Mouse (Mus musculus) lung, embryonic 14.5 days (tissue): Measurements from ENCODE around the gene Trp53rka. TPM values are rescaled to one million over a fixed set of nuclear protein-coding genes. Genes with fewer than 3 reads are reported as not detected.

Source experiments
- ATAC-seq: fragments of 200-750 bp; cut with Nextera tagmentation; 2 replicates; pipeline ENCODE4 v1.8.0; 2017; ENCODE audit warnings: mild to moderate bottlenecking, moderate TSS enrichment, moderate library complexity; ENCODE audit not compliant: insufficient read depth
- DNase-seq: peaks from one replicate; pipeline ENCODE4 v3.0.0-alpha.2; 2015
- H3K27ac ChIP-seq: fragments of 300-500 bp; sonication (generic); 2 replicates; pipeline ENCODE4 v1.5.1; 2014; ENCODE audit warnings: low read depth, mild to moderate bottlenecking, moderate library complexity
- H3K27me3 ChIP-seq: fragments of 300-500 bp; sonication (generic); 2 replicates; pipeline ENCODE4 v1.6.1; 2014; ENCODE audit warnings: low read length, control low read depth; ENCODE audit not compliant: insufficient read depth
- H3K36me3 ChIP-seq: fragments of 300-500 bp; sonication (generic); 2 replicates; pipeline ENCODE4 v1.6.1; 2014; ENCODE audit warnings: control low read depth; ENCODE audit not compliant: insufficient read depth
- H3K4me1 ChIP-seq: fragments of 300-500 bp; sonication (generic); 2 replicates; pipeline ENCODE4 v1.6.1; 2014; ENCODE audit warnings: antibody characterized with exemption, control low read depth; ENCODE audit not compliant: insufficient read depth
- H3K4me2 ChIP-seq: fragments of 300-500 bp; sonication (generic); 2 replicates; pipeline ENCODE4 v1.6.1; 2014; ENCODE audit warnings: mild to moderate bottlenecking
- H3K4me3 ChIP-seq: fragments of 300-500 bp; sonication (generic); 2 replicates; pipeline ENCODE4 v1.5.1; 2014; ENCODE audit warnings: low read depth, low read length
- H3K9ac ChIP-seq: fragments of 300-500 bp; sonication (generic); 2 replicates; pipeline ENCODE4 v1.6.1; 2014
- H3K9me3 ChIP-seq: fragments of 300-500 bp; sonication (generic); 2 replicates; pipeline ENCODE4 v1.6.1; 2016; ENCODE audit warnings: low read depth, low read length, control low read depth
- CTCF ChIP-seq: IDR thresholded peaks from 2 replicates; pipeline ENCODE4 v1.5.1; 2016; ENCODE audit warnings: antibody characterized with exemption, low read depth
- WGBS: fragments of 180-500 bp; shearing (Covaris S2); extraction: QIAGEN DNeasy Blood & Tissue Kit; methylation state at CpG from one replicate; pipeline ENCODE4 v1.1.7; 2014; 5-methylcytosine and 5-hydroxymethylcytosine counted together
- polyA plus RNA-seq: library from polyadenylated mRNA; unstranded; fragments of >200 nt; fragmentation: Nextera tagmentation; extraction: Ambion mirVana; gene quantifications from 2 replicates; pipeline ENCODE4 v1.2.1, GENCODE M21; 2014

The Trp53rka gene
- polyA plus RNA-seq, 1 experiment from 2014 or later, result 45.1 TPM

DNA sequence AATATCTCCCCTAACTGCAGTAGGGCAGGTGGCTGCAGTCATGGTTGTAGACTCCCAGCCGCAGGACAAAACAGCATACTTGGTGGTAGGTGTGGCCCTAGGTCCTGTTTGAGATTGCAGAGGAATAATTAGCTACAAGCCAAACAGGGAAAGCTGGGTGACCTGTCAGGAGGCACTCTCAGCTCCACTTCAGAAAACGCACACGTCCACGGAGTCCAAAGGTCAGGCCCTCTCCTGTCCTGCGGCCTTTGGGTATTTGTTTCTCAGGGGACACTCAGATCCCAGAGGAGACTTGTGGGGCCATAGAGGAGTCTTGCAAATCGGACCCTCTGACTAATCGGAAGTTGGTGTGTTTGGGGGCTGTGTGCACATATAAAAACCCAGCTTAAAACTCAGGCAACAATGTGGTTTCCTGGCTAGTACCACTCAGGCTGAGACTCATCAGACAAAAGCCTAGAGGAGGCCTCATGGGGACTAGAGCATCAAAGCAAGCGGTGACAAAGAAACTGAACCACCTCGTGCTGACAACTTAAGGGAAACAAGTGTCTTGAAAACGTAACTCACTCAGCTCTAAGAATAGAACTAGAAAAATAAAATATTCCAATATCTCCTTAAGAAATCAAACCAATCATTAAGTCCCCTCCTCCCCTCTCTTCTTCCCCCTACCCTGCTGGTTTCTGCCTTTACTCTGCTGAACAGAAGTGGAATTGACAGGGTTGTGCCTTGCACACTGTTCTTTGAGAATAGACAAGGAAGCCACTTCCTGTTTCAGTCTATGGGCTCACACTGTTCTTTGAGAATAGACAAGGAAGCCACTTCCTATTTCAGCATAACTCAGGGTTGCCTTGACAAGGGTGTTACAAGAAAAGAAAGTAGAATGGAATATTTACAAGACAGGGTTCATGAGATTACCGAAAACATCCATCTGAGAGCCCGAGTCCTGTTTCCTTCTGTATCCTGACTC, 40.1 kb downstream of the Trp53rka start:
- H3K36me3 ChIP-seq, result no peaks in the 10 kb centered on the region
- WGBS, result 65% methylated on average over 12 of the region's 12 CpGs
- TF ChIP-seq CTCF, result no peak
- no peak overlapping the region for H3K4me2 ChIP-seq
- no peaks in the 10 kb centered on the region for H3K27me3 ChIP-seq
- H3K9me3 ChIP-seq, result no peaks in the 10 kb centered on the region
- H3K4me3 ChIP-seq, result no peak overlapping the region
- no peak overlapping the region for H3K9ac ChIP-seq
- H3K27ac ChIP-seq, result no peak overlapping the region
- H3K4me1 ChIP-seq, result no peaks in the 10 kb centered on the region
- DNase-seq (no peak), ATAC-seq (no peak)

DNA sequence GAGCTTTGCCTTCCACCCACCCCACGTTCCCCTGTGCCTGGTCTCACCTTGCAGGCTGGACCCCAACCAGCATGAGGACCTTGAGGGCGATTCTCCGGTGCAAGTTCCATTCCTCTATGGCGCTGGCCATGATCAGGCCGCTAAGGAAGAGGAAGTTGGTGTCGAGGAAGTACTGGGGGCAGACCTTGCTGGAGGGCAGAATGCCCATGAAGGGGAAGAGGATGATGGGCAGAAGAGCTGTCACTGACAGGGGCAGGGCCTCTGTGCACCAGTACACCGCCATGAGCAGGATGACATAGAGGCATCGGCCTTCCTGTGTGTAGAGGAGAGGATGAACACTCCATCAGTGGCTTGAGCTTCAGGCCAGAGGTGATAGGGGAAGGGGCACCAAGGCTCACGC, 44.6 kb downstream of the Trp53rka start:
- no peak for TF ChIP-seq CTCF
- Histone ChIP-seq H3K4me1 (no peaks in the 10 kb centered on the region), H3K4me2 (no peak overlapping the region), H3K27me3 (no peaks in the 10 kb centered on the region), H3K4me3 (no peak overlapping the region), H3K9me3 (no peaks in the 10 kb centered on the region), H3K36me3 (no peaks in the 10 kb centered on the region), H3K27ac (no peak overlapping the region), H3K9ac (no peak overlapping the region)
- WGBS, result 80% methylated on average over 9 of the region's 9 CpGs
- ATAC-seq (no peak), DNase-seq (no peak)

DNA sequence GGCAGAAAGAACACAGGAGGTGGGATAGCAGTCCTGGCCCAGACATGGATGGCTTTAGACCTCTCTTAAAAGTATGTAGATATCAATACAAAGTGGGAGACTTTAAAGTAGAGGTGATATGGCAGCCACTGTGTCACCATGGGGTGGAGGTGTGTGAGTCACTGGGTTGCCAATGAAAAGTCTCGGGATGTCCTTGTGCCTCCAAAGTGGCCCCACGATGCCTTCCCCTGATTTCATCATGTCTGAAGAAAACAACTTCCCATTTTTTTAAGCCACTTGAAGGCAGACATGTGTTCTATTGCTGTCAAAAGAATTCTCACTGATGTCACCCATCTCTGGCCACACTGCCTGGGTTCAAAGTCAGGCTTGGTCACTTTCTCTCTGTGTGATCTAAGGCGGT, 48.3 kb downstream of the Trp53rka start:
- TF ChIP-seq CTCF, result no peak
- ATAC-seq, result no peak
- no peaks in the 10 kb centered on the region for H3K9me3 ChIP-seq
- no peak overlapping the region for H3K9ac ChIP-seq
- no peaks in the 10 kb centered on the region for H3K4me1 ChIP-seq
- no peak overlapping the region for H3K27ac ChIP-seq
- no peak overlapping the region for H3K4me2 ChIP-seq
- no peak for DNase-seq
- H3K4me3 ChIP-seq, result no peak overlapping the region
- H3K36me3 ChIP-seq, result no peaks in the 10 kb centered on the region
- 66% methylated on average over 3 of the region's 3 CpGs for WGBS
- H3K27me3 ChIP-seq, result no peaks in the 10 kb centered on the region

DNA sequence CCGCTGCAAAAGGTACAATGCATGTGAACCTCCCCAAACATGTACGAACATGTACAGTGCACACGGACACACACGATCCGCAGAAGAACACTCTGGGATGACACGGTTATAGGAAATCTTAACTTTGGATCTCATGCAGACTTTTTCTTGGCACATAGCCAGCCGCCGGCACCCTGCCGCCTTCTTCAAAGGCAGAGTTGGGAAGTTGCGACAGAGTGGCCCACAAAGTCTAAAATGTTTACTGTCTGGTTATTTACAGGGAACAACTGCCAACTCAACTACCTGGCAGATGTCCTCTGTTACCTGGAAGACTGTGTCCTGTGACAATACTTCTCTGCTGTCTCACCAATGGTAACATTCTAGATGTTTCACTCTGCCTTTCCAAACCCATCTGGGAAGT, 50.1 kb downstream of the Trp53rka start:
- no peak overlapping the region for H3K4me3 ChIP-seq
- H3K27me3 ChIP-seq, result no peaks in the 10 kb centered on the region
- TF ChIP-seq CTCF, result no peak
- no peaks in the 10 kb centered on the region for H3K4me1 ChIP-seq
- ATAC-seq, result no peak
- peak; percentile 52 for DNase-seq
- WGBS, result 60% methylated on average over 10 of the region's 10 CpGs
- no peak overlapping the region for H3K27ac ChIP-seq
- no peaks in the 10 kb centered on the region for H3K36me3 ChIP-seq
- H3K9me3 ChIP-seq, result no peaks in the 10 kb centered on the region
- H3K9ac ChIP-seq, result no peak overlapping the region
- H3K4me2 ChIP-seq, result no peak overlapping the region

DNA sequence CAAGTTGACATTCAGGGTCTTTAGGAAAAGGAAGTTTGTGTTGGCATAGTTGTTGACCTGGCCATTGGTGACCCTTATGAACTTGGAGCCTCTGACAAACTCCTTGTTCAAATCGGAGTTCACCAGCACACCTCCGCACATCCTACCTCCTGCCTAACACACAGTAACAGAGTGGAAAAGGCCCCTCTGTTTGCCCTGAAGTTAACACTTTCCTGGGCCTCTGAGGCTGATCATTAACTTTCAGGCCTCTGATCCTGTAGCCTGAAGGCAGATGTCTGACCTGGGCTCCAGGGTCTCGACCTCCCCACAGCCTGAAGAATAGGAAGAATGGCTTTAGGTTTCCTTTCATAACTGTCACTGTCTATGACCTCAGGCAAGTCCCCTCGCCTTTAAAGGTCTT, 51.5 kb downstream of the Trp53rka start:
- TF ChIP-seq CTCF, result no peak
- H3K4me1 ChIP-seq, result no peaks in the 10 kb centered on the region
- H3K4me2 ChIP-seq, result no peak overlapping the region
- ATAC-seq (no peak), DNase-seq (no peak)
- no peaks in the 10 kb centered on the region for H3K36me3 ChIP-seq
- no peak overlapping the region for H3K9ac ChIP-seq
- no peak overlapping the region for H3K27ac ChIP-seq
- 42% methylated on average over 4 of the region's 4 CpGs for WGBS
- H3K4me3 ChIP-seq, result no peak overlapping the region
- H3K9me3 ChIP-seq, result no peaks in the 10 kb centered on the region
- H3K27me3 ChIP-seq, result no peaks in the 10 kb centered on the region

Other genes starting within 250 kb of the Trp53rka start
- gene Slc35c2, start 205.5 kb downstream of the Trp53rka start, polyA plus RNA-seq, result 51.9 and 52.3 TPM in 2 replicates
- gene Elmo2, start 166.8 kb downstream of the Trp53rka start, polyA plus RNA-seq, result 79.2 and 82.2 TPM in 2 replicates
- 0.96 and 1.1 TPM in 2 replicates for gene Zfp663, start 124.6 kb downstream of the Trp53rka start, polyA plus RNA-seq
- gene Zfp334, start 105.1 kb downstream of the Trp53rka start, polyA plus RNA-seq, result 10.9 and 12.0 TPM in 2 replicates
- not detected in 2 replicates for gene Ocstamp, start 92.9 kb downstream of the Trp53rka start, polyA plus RNA-seq
- gene Slc13a3, start 20.1 kb downstream of the Trp53rka start, polyA plus RNA-seq, result 0.30 and 0.58 TPM in 2 replicates
- 11.9 and 14.6 TPM in 2 replicates for gene Slc2a10, start 10.5 kb upstream of the Trp53rka start, polyA plus RNA-seq
- 1.6 and 2.1 TPM in 2 replicates for gene Eya2, start 101.7 kb upstream of the Trp53rka start, polyA plus RNA-seq